ENCODE assay signal across 7 mouse cellular contexts in the genomic region with DNA sequence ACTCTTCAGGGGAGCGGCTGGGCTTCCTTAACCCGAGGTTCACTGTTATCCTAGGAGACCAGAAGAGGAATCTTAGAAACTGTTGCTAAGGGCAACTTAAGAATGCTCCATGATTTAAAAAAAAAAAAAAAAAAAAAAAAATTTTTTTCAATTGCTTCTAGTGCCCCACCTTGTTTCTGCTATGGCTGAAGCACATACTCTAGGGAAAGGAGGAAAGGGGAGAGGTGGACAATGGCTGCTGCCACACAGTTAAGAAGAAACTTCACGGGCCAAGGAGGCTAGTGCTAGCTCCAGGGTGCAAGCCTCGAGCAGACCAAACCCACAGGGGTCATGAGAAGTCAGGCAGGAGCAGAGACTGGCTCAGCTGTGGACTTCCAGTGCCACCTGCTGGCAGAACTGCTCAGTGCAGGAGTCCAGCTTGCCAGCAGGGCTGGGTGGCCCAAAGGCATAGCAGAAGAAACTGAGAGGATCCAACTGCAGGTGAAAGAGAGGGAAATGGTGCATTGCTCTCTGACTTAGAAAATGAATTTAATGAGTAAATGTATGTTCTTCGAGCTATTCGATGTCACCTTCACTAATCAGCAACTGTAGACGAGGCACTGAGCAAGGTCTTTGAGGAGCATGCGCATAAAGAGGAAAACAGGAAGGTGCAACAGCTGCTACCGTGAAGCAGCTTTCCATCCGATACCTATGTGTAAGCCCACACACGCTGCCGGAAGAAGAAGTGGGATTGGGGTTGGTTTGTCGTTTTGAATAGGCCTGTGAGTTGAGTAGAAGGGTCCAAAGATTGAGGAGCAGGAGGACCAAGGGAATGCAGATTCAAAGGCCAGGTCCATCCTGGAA. TPM values are rescaled to one million over a fixed set of nuclear protein-coding genes. Genes with fewer than 3 reads are reported as not detected.
DNase-seq lines count a peak whose midpoint lies in the region; ATAC-seq lines count a peak whose summit lies in the region.

No protein-coding gene starts in this region.

- no peaks in the 10 kb centered on the region for H3K9me3 ChIP-seq in limb, embryonic 10.5 days (replicated peaks)
- no peaks in the 10 kb centered on the region for H3K9me3 ChIP-seq in midbrain, embryonic 15.5 days

- DNase-seq in adrenal gland, adult 2 months: peak; percentile 86
- DNase-seq in embryo, embryonic 10.5 days (ENCODE audit: low spot score): peak; percentile 91
- DNase-seq in kidney, adult 18-20 months: peak; percentile 89
- peak; percentile 93 for DNase-seq in limb, embryonic 10.5 days (ENCODE audit: low spot score)
- peak; percentile 84 for DNase-seq in spleen, adult 12 weeks (ENCODE audit: low spot score)

- H3K27ac ChIP-seq in limb, embryonic 10.5 days: no peak overlapping the region
- H3K27ac ChIP-seq in midbrain, embryonic 15.5 days: no peak overlapping the region

- H3K4me2 ChIP-seq in midbrain, embryonic 15.5 days: no peak overlapping the region

- 36% methylated on average over 13 of the region's 13 CpGs for WGBS in limb, embryonic 10.5 days
- 36% methylated on average over 13 of the region's 13 CpGs for whole genome bisulfite sequencing in midbrain, embryonic 15.5 days

- ATAC-seq in granulocyte monocyte progenitor cell, adult 5-6 weeks (replicated peaks; ENCODE audit: poor library complexity, severe bottlenecking): peak; percentile 93
- peak; percentile 84 for ATAC-seq in midbrain, embryonic 15.5 days (replicated peaks)

- H3K4me1 ChIP-seq in limb, embryonic 10.5 days: peaks cover 30% of the 10 kb centered on the region
- peaks cover 17% of the 10 kb centered on the region; the same call in 1 of the 2 replicates for H3K4me1 ChIP-seq in midbrain, embryonic 15.5 days

- 0 out of 2 replicates have a peak, but pooled peaks cover 2% of the 10 kb centered on the region for H3K36me3 ChIP-seq in limb, embryonic 10.5 days
- H3K36me3 ChIP-seq in midbrain, embryonic 15.5 days (replicated peaks): no peaks in the 10 kb centered on the region

- no peaks in the 10 kb centered on the region for H3K27me3 ChIP-seq in limb, embryonic 10.5 days (ENCODE audit: low read depth, poor library complexity, severe bottlenecking)
- H3K27me3 ChIP-seq in midbrain, embryonic 15.5 days (replicated peaks): no peaks in the 10 kb centered on the region

- no peak overlapping the region for H3K4me3 ChIP-seq in limb, embryonic 10.5 days
- H3K4me3 ChIP-seq in midbrain, embryonic 15.5 days: no peak overlapping the region

- no peak overlapping the region for H3K9ac ChIP-seq in midbrain, embryonic 15.5 days

RNA-seq across cellular contexts. Expression of gene Dnajb12, which starts 14.3 kb away (rescaled TPM):
- total RNA-seq in adrenal gland, adult 2 months (2021): 10 to 100 TPM; 56.0 to 63.9 TPM
- polyA plus RNA-seq in adrenal gland, adult 2 months (2012; rRNA removed): 48.8 and 67.3 TPM in 2 replicates
- 18.8 and 26.9 TPM in 2 replicates for total RNA-seq in granulocyte monocyte progenitor cell, adult 5-6 weeks (2014; fragmentation: Nextera tagmentation)
- 14.3 and 25.0 TPM in 2 replicates for total RNA-seq in granulocyte monocyte progenitor cell, adult 5-6 weeks (2017)
- polyA plus RNA-seq in limb, embryonic 10.5 days (2016; fragmentation: Nextera tagmentation; extraction: Ambion mirVana): 25.8 and 28.2 TPM in 2 replicates
- 18.0 TPM in 2 replicates for polyA plus RNA-seq in midbrain, embryonic 15.5 days (2015; fragmentation: Nextera tagmentation; extraction: Ambion mirVana)
